Mouse (Mus musculus): ENCODE measurements around the gene Gbp2. TPM values are rescaled to one million over a fixed set of nuclear protein-coding genes. Genes with fewer than 3 reads are reported as not detected.

Gene Gbp2
- polyA plus RNA-seq (2016; fragmentation: Nextera tagmentation; extraction: Ambion mirVana): 0.10 TPM in 2 replicates

- no peak within 1 kb of the TSS for H3K4me3 ChIP-seq (replicated peaks)
- H3K4me2 ChIP-seq: 0 out of 2 replicates have a peak within 1 kb of the TSS, but pooled peaks have one; percentile 13
- H3K9me3 ChIP-seq: no peaks in the 10 kb centered on the region
- no peak within 1 kb of the TSS for H3K9ac ChIP-seq (replicated peaks)
- WGBS: 66% methylated on average over 4 of the region's 4 CpGs
- H3K27ac ChIP-seq: no peak within 1 kb of the TSS
- ATAC-seq (ENCODE audit: insufficient number of reproducible peaks, insufficient read depth, low FRiP score, low TSS enrichment, low read depth): no peak
- no peaks in the 10 kb centered on the region for H3K4me1 ChIP-seq (replicated peaks)
- H3K27me3 ChIP-seq: no peaks in the 10 kb centered on the region
- no peaks in the 10 kb centered on the region for H3K36me3 ChIP-seq
Observed at GRCm38 (mm10) chr3:142620111-142620955, at the start of gene Gbp2. Gbp2 (plus strand) TSS chr3:142620602.

DNA sequence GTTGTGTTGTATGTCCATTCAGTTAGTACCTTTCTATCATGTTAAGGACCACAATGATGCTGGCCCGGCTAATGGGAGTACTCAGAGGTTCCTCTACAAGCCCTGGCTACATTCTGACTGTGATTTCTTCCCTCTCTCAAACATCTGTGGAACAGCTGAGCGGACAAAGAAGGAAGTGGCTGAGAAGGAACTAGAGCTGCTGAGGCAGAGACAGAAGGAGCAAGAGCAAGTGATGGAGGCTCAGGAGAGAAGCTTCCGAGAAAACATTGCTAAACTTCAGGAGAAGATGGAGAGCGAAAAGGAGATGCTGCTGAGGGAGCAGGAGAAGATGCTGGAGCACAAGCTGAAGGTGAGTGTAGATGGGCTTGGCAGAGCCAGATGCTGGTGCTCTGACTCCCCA is 49.7 kb upstream of the Gbp2 start:
- Histone ChIP-seq H3K9me3 (no peaks in the 10 kb centered on the region), H3K27me3 (no peaks in the 10 kb centered on the region), H3K27ac (no peak overlapping the region), H3K4me3 (replicated peaks) (no peak overlapping the region), H3K36me3 (no peaks in the 10 kb centered on the region), H3K4me2 (no peak overlapping the region), H3K4me1 (replicated peaks) (no peaks in the 10 kb centered on the region), H3K9ac (replicated peaks) (no peak overlapping the region)
- 88% methylated on average over 4 of the region's 4 CpGs for WGBS
- ATAC-seq (ENCODE audit: insufficient number of reproducible peaks, insufficient read depth, low FRiP score, low TSS enrichment, low read depth): no peak

DNA sequence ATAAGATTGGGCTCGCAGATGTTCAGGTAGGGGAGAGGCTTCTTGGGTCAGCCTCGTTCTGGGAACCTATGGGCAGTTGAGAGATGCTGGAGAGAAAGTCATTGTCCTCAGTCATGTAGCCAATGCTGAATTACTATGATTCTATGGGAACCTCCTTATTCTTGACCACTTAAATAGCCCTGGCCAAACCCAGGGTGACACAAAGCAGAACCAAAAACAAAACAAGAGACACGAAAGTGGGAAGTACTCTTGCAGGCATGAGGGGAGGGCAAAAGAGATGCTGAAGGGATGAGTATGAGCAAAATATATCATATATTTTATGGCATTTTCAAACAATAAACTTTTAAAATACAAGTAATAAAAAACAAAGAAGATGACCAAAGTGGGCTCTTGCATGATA is 43.3 kb upstream of the Gbp2 start:
- H3K4me1 ChIP-seq (replicated peaks): no peaks in the 10 kb centered on the region
- H3K4me3 ChIP-seq (replicated peaks): no peak overlapping the region
- H3K4me2 ChIP-seq: no peak overlapping the region
- ATAC-seq (ENCODE audit: insufficient number of reproducible peaks, insufficient read depth, low FRiP score, low TSS enrichment, low read depth): no peak
- WGBS: 84% methylated on average over 3 of the region's 3 CpGs
- no peak overlapping the region for H3K9ac ChIP-seq (replicated peaks)
- H3K9me3 ChIP-seq: no peaks in the 10 kb centered on the region
- H3K27ac ChIP-seq: no peak overlapping the region
- no peaks in the 10 kb centered on the region for H3K27me3 ChIP-seq
- no peaks in the 10 kb centered on the region for H3K36me3 ChIP-seq

DNA sequence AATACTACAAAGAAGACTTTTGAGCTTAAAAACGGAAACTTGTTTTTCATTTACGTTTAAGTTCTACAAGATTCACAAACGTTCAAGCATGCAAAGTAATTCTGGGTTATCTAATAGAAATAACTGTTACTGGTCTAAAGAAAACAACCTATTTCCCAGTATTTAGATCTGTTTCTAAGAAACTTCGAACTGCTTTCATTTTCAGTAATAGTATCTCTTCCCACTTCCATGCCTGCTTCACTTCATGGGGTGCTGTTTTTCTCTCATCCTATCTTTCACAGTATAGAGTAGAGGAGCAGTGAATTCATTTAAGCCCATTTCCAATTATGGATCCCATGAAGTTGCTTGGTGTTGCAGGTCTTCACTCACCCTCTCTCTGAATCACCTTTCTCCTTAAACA is 42.1 kb upstream of the Gbp2 start:
- no peaks in the 10 kb centered on the region for H3K36me3 ChIP-seq
- no peak overlapping the region for H3K27ac ChIP-seq
- no peak overlapping the region for H3K9ac ChIP-seq (replicated peaks)
- H3K4me3 ChIP-seq (replicated peaks): no peak overlapping the region
- WGBS: 89% methylated on average over 4 of the region's 4 CpGs
- H3K27me3 ChIP-seq: no peaks in the 10 kb centered on the region
- H3K4me2 ChIP-seq: no peak overlapping the region
- H3K9me3 ChIP-seq: no peaks in the 10 kb centered on the region
- ATAC-seq (ENCODE audit: insufficient number of reproducible peaks, insufficient read depth, low FRiP score, low TSS enrichment, low read depth): no peak
- H3K4me1 ChIP-seq (replicated peaks): no peaks in the 10 kb centered on the region

DNA sequence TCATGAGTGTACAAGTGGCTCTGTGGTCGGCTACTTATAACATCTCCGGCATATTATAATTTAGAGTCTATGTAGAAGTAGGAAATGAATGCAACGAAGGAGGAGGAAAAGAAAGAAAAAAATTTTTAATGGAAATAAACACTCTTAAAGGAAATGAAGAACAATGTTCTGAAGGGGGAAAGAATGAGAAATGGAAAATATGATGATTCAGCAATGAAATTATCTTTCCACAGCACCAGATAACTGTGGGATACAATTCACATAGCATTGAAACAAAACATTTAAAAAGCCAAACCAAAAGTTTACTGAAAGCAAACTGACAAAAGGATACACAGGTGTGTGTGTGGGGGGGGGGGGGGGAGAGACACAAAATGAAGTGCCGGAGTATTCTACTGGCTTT is 37.3 kb upstream of the Gbp2 start:
- no peak overlapping the region for H3K4me2 ChIP-seq
- H3K27me3 ChIP-seq: no peaks in the 10 kb centered on the region
- H3K4me3 ChIP-seq (replicated peaks): no peak overlapping the region
- 94% methylated on average over 4 of the region's 4 CpGs for WGBS
- H3K27ac ChIP-seq: no peak overlapping the region
- H3K36me3 ChIP-seq: no peaks in the 10 kb centered on the region
- H3K4me1 ChIP-seq (replicated peaks): no peaks in the 10 kb centered on the region
- no peak for ATAC-seq (ENCODE audit: insufficient number of reproducible peaks, insufficient read depth, low FRiP score, low TSS enrichment, low read depth)
- no peaks in the 10 kb centered on the region for H3K9me3 ChIP-seq
- H3K9ac ChIP-seq (replicated peaks): no peak overlapping the region

DNA sequence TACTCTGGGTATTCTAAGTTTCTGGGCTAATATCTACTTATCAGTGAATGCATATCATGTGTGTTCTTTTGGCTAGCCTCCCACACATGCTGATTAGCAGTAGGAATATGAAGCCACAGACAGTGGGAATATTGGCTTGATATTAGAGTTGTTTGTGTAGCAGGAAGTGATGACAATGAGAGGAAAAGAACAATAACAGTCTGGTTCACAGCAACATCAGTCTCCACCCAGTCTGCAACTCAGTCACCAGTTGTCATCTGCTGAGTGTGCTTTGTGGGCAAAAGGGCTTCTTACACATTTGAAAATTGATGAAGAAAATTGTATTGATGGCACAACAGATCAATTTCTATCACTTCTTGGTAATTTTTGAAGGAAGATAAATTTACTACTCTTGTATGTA is 33.0 kb upstream of the Gbp2 start:
- Histone ChIP-seq H3K36me3 (no peaks in the 10 kb centered on the region), H3K9ac (replicated peaks) (no peak overlapping the region), H3K4me3 (replicated peaks) (no peak overlapping the region), H3K27me3 (no peaks in the 10 kb centered on the region), H3K27ac (no peak overlapping the region), H3K4me1 (replicated peaks) (no peaks in the 10 kb centered on the region), H3K9me3 (no peaks in the 10 kb centered on the region), H3K4me2 (no peak overlapping the region)
- ATAC-seq (ENCODE audit: insufficient number of reproducible peaks, insufficient read depth, low FRiP score, low TSS enrichment, low read depth): no peak

DNA sequence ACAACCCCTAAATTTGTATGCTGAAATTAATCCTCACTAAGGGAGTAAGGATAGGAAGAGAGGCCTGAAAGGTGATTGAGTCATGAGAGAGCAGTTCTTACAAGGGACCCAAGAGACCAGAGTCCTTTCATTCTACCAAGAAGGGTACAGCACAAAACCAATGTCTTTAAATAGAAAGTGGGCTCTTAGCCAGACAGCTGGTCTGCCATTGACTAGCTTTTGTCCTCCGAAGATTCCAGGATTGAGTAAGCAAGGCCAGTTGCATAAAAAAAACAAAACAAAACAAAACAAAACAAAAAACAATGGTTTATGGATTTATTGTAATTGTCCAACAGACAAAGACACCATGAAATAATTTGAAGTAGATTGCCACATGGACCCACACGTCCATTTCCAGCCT is 31.5 kb upstream of the Gbp2 start:
- no peak for ATAC-seq (ENCODE audit: insufficient number of reproducible peaks, insufficient read depth, low FRiP score, low TSS enrichment, low read depth)
- Histone ChIP-seq H3K9me3 (no peaks in the 10 kb centered on the region), H3K9ac (replicated peaks) (no peak overlapping the region), H3K36me3 (no peaks in the 10 kb centered on the region), H3K4me1 (replicated peaks) (no peaks in the 10 kb centered on the region), H3K4me2 (no peak overlapping the region), H3K27me3 (no peaks in the 10 kb centered on the region), H3K4me3 (replicated peaks) (no peak overlapping the region), H3K27ac (no peak overlapping the region)
- WGBS: 81% methylated on average over 2 of the region's 2 CpGs

DNA sequence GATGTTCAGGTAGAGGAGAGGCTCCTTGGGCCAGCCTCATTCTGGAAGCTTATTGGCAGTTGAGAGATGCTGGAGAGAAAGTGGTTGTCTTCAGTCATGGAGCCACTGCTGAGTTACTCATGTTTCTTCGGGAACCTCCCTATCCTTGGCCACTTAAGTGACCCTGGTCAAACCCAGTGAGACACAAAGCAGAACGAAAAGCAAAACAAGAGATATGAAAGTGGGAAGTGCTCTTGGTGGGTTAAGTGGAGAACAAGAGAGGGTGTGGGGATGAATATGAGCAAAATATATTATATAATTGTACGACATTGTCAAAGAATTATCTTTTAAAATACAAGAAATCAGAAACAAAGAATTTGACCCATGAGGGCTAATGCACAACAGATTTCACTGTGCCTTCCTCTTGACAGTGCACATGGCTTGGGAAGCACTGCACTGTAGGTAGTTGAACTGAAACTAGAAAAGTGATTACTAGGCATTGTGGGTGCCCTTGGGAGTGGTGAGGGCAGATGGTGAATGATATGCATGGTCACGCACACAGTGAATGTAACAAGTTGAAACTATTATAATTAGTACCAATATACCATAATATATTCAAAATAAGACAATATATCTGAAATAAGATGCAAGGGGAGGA is 29.9 kb upstream of the Gbp2 start:
- 85% methylated on average over 4 of the region's 4 CpGs for WGBS
- Histone ChIP-seq H3K27ac (no peak overlapping the region), H3K4me3 (replicated peaks) (no peak overlapping the region), H3K36me3 (no peaks in the 10 kb centered on the region), H3K27me3 (no peaks in the 10 kb centered on the region), H3K4me2 (no peak overlapping the region), H3K9ac (replicated peaks) (no peak overlapping the region), H3K4me1 (replicated peaks) (no peaks in the 10 kb centered on the region), H3K9me3 (no peaks in the 10 kb centered on the region)
- no peak for ATAC-seq (ENCODE audit: insufficient number of reproducible peaks, insufficient read depth, low FRiP score, low TSS enrichment, low read depth)

- ATAC-seq (ENCODE audit: insufficient number of reproducible peaks, insufficient read depth, low FRiP score, low TSS enrichment, low read depth): no peak
- Histone ChIP-seq H3K4me3 (replicated peaks) (no peak within 1 kb of the TSS), H3K27ac (no peak within 1 kb of the TSS), H3K36me3 (no peaks in the 10 kb centered on the region), H3K4me2 (no peak within 1 kb of the TSS), H3K9ac (replicated peaks) (no peak within 1 kb of the TSS), H3K4me1 (replicated peaks) (no peaks in the 10 kb centered on the region), H3K27me3 (no peaks in the 10 kb centered on the region), H3K9me3 (no peaks in the 10 kb centered on the region)
- 57% methylated on average over 1 of the region's 1 CpGs for WGBS
Observed at GRCm38 (mm10) chr3:142594547-142594946, 25.9 kb upstream of the Gbp2 start, which contains the start of gene Gbp2b. Gbp2b (plus strand) TSS chr3:142594847.

GRCm38 (mm10) chr3:142597923-142598322 is 22.5 kb upstream of the Gbp2 start:
- H3K36me3 ChIP-seq: no peaks in the 10 kb centered on the region
- H3K4me2 ChIP-seq: no peak overlapping the region
- H3K9me3 ChIP-seq: no peaks in the 10 kb centered on the region
- no peaks in the 10 kb centered on the region for H3K27me3 ChIP-seq
- H3K4me3 ChIP-seq (replicated peaks): no peak overlapping the region
- H3K27ac ChIP-seq: no peak overlapping the region
- no peaks in the 10 kb centered on the region for H3K4me1 ChIP-seq (replicated peaks)
- no peak for ATAC-seq (ENCODE audit: insufficient number of reproducible peaks, insufficient read depth, low FRiP score, low TSS enrichment, low read depth)
- no peak overlapping the region for H3K9ac ChIP-seq (replicated peaks)
- 86% methylated on average over 3 of the region's 3 CpGs for WGBS

- Histone ChIP-seq H3K27me3 (no peaks in the 10 kb centered on the region), H3K4me2 (no peak overlapping the region), H3K27ac (no peak overlapping the region), H3K36me3 (no peaks in the 10 kb centered on the region), H3K4me1 (replicated peaks) (no peaks in the 10 kb centered on the region), H3K9me3 (no peaks in the 10 kb centered on the region), H3K9ac (replicated peaks) (no peak overlapping the region), H3K4me3 (replicated peaks) (no peak overlapping the region)
- no peak for ATAC-seq (ENCODE audit: insufficient number of reproducible peaks, insufficient read depth, low FRiP score, low TSS enrichment, low read depth)
Observed at GRCm38 (mm10) chr3:142601675-142602074, 18.7 kb upstream of the Gbp2 start.

DNA sequence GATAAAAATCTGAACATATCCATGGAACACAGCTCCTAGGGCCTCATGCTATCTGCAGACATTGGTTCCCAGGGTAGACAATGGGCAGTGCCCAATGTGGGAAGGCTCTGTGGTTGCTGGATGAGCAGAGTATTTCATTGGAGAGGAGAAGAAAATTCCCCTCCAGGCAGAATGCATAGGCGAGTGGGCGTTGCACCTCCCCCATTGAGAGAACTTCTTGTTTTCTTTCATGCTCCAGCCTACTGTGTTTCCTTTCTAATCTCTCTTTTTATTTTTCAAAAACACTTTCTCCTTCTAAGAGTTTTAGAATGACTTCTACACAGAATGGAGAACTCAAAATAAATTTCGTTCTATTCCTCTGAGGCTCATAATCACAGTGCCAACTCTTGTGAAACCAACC is 1.7 kb upstream of the Gbp2 start:
- no peaks in the 10 kb centered on the region for H3K4me1 ChIP-seq (replicated peaks)
- H3K4me3 ChIP-seq (replicated peaks): no peak overlapping the region
- no peak overlapping the region for H3K27ac ChIP-seq
- no peaks in the 10 kb centered on the region for H3K36me3 ChIP-seq
- no peak for ATAC-seq (ENCODE audit: insufficient number of reproducible peaks, insufficient read depth, low FRiP score, low TSS enrichment, low read depth)
- H3K9ac ChIP-seq (replicated peaks): no peak overlapping the region
- H3K9me3 ChIP-seq: no peaks in the 10 kb centered on the region
- WGBS: 91% methylated on average over 3 of the region's 3 CpGs
- no peaks in the 10 kb centered on the region for H3K27me3 ChIP-seq
- H3K4me2 ChIP-seq: no peak overlapping the region
